ENCODE assay signal across 15 mouse cellular contexts in genomic region chr8:124270504-124270903, GRCm38 (mm10). TPM values are rescaled to one million over a fixed set of nuclear protein-coding genes. Genes with fewer than 3 reads are reported as not detected.
DNase-seq lines count a peak whose midpoint lies in the region; ATAC-seq and TF ChIP-seq lines count a peak whose summit lies in the region.
"Had no signal": no experiment of that assay in that cellular context is flagged by ENCODE, and none has a peak within 500 bp of the region (broad histone marks: within the 10 kb centered on the region; RNA-seq: fewer than 3 reads in every experiment).

No protein-coding gene starts in this region.

- DNase-seq in heart, adult 11 months = peak; percentile 95
- no peak for DNase-seq in heart, adult 8-10 months (ENCODE audit: low spot score)
- no peak for DNase-seq in kidney, adult 9 months
- no peak for DNase-seq in CH12.LX (ENCODE audit: extremely low read depth)
- DNase-seq in urinary bladder, postnatal 14 days (ENCODE audit: low spot score) = no peak
- no peak for DNase-seq in cerebellum, adult 8-10 months
- DNase-seq: adrenal gland, postnatal 14 days; forebrain, postnatal 0 days; gastrocnemius, postnatal 36 days; right cerebral cortex, adult 18-20 months; thymus, adult 2 months had no signal

- 81% methylated on average over 6 of the region's 6 CpGs for WGBS in kidney, embryonic 15.5 days
- WGBS in lung, embryonic 16.5 days = 36% methylated on average over 6 of the region's 6 CpGs

- peaks cover under 1% of the 10 kb centered on the region; the same call in 1 of the 2 replicates for H3K36me3 ChIP-seq in kidney, embryonic 15.5 days
- H3K36me3 ChIP-seq in CH12.LX (replicated peaks in 1 of 2; ENCODE audit: control insufficient read depth in 1 of 2, insufficient read depth in 1 of 2, low read length in 1 of 2) = peaks cover 0 to 25% of the 10 kb centered on the region in 2 experiments
- H3K36me3 ChIP-seq in lung, embryonic 16.5 days (ENCODE audit: control insufficient read depth, insufficient read depth, low read length) = peaks cover under 1% of the 10 kb centered on the region; the same call in 1 of the 2 replicates

- no peak overlapping the region for H3K4me2 ChIP-seq in kidney, embryonic 15.5 days
- H3K4me2 ChIP-seq in CH12.LX (ENCODE audit: insufficient read depth, low read depth, poor library complexity, severe bottlenecking) = no peak overlapping the region
- no peak overlapping the region for H3K4me2 ChIP-seq in lung, embryonic 16.5 days (ENCODE audit: low read depth, low read length)
- H3K4me2 ChIP-seq: intestine, embryonic 15.5 days had no signal

- H3K79me2 ChIP-seq in CH12.LX (replicated peaks; ENCODE audit: control insufficient read depth, extremely low read depth, insufficient read depth, poor library complexity, severe bottlenecking) = peaks cover 3% of the 10 kb centered on the region; the same call in 1 of the 2 replicates

- H3K4me1 ChIP-seq in kidney, embryonic 15.5 days = peaks cover 55% of the 10 kb centered on the region
- H3K4me1 ChIP-seq in CH12.LX (ENCODE audit: control insufficient read depth in 1 of 2, insufficient read depth in 2 of 2) = peaks cover 67 to 94% of the 10 kb centered on the region in 2 experiments
- H3K4me1 ChIP-seq in lung, embryonic 16.5 days (replicated peaks; ENCODE audit: control insufficient read depth, insufficient read depth, low read length) = peaks cover 21% of the 10 kb centered on the region

- no peak for TF ChIP-seq POLR2A in CH12.LX (IDR thresholded peaks at IDR 0.05; ENCODE audit: low read depth, low read length)

- TF ChIP-seq CTCF in CH12.LX (conservative IDR thresholded peaks at IDR 0.05 in 1 of 2, IDR thresholded peaks at IDR 0.05 in 1 of 2; ENCODE audit: low read depth in 2 of 2, low read length in 2 of 2) = no peak

- ATAC-seq in kidney, embryonic 15.5 days (replicated peaks; ENCODE audit: low FRiP score) = no peak
- peak; percentile 96 for ATAC-seq in lung, embryonic 16.5 days (ENCODE audit: low read depth)
- ATAC-seq: forebrain, postnatal 0 days; intestine, embryonic 15.5 days; midbrain, embryonic 16.5 days had no signal

- peak overlapping the region; percentile 71 for H3K27ac ChIP-seq in kidney, embryonic 15.5 days
- peak overlapping the region; percentile 72 for H3K27ac ChIP-seq in CH12.LX (ENCODE audit: insufficient read depth, low read depth)
- H3K27ac ChIP-seq in lung, embryonic 16.5 days (ENCODE audit: low read length) = peak overlapping the region; percentile 60
- H3K27ac ChIP-seq: intestine, embryonic 15.5 days had no signal

- no peaks in the 10 kb centered on the region for H3K27me3 ChIP-seq in kidney, embryonic 15.5 days
- no peaks in the 10 kb centered on the region for H3K27me3 ChIP-seq in CH12.LX (replicated peaks)
- no peaks in the 10 kb centered on the region for H3K27me3 ChIP-seq in lung, embryonic 16.5 days (ENCODE audit: control insufficient read depth, insufficient read depth, low read depth, low read length)
- H3K27me3 ChIP-seq: intestine, embryonic 15.5 days had no signal

- in situ Hi-C loops in CH12.LX (cut with MboI; ENCODE audit: low pct_ligation_motif_present, low pct_unique_long_range_greater_than_20kb, low sequenced_read_pairs) = no loop called here

- no peak overlapping the region for H3K9ac ChIP-seq in kidney, embryonic 15.5 days
- H3K9ac ChIP-seq in CH12.LX (ENCODE audit: insufficient read depth, low read depth) = no peak overlapping the region
- H3K9ac ChIP-seq in lung, embryonic 16.5 days (ENCODE audit: low read length) = no peak overlapping the region
- H3K9ac ChIP-seq: forebrain, postnatal 0 days; intestine, embryonic 15.5 days had no signal

- no peak for TF ChIP-seq RAD21 in CH12.LX (IDR thresholded peaks at IDR 0.05; ENCODE audit: low read depth, low read length)

- no peak overlapping the region for H3K4me3 ChIP-seq in kidney, embryonic 15.5 days (replicated peaks)
- H3K4me3 ChIP-seq in CH12.LX (replicated peaks in 1 of 3; ENCODE audit: low read depth in 2 of 3, low read length in 2 of 3, poor library complexity in 1 of 3) = no peak overlapping the region
- H3K4me3 ChIP-seq in lung, embryonic 16.5 days (ENCODE audit: low read length) = no peak overlapping the region
- H3K4me3 ChIP-seq: intestine, embryonic 15.5 days had no signal

- dilution Hi-C loops in CH12.LX (cut with MboI; ENCODE audit: extremely low pct_ligation_motif_present, extremely low pct_unique_long_range_greater_than_20kb, low sequenced_read_pairs) = no loop called here

- no peak for TF ChIP-seq EP300 in CH12.LX (IDR thresholded peaks at IDR 0.05; ENCODE audit: low read length)

- no peaks in the 10 kb centered on the region for H3K9me3 ChIP-seq in kidney, embryonic 15.5 days (replicated peaks)
- peaks cover 4% of the 10 kb centered on the region for H3K9me3 ChIP-seq in CH12.LX (replicated peaks; ENCODE audit: low read length)
- no peaks in the 10 kb centered on the region for H3K9me3 ChIP-seq in lung, embryonic 16.5 days (ENCODE audit: control insufficient read depth, low read length)
- H3K9me3 ChIP-seq: intestine, embryonic 15.5 days had no signal

TF ChIP-seq in CH12.LX, 34 proteins besides CTCF, POLR2A, EP300 and RAD21:
- TF ChIP-seq BHLHE40 (IDR thresholded peaks at IDR 0.05; ENCODE audit: low read depth, low read length) (no peak), USF1 (IDR thresholded peaks at IDR 0.05; ENCODE audit: low read depth, low read length) (no peak), KAT2A (IDR thresholded peaks at IDR 0.05; ENCODE audit: insufficient replicate concordance, low read length) (no peak), E2F4 (IDR thresholded peaks at IDR 0.05; ENCODE audit: insufficient replicate concordance, low read depth, low read length) (no peak), MYC (IDR thresholded peaks at IDR 0.05; ENCODE audit: low read depth, low read length) (no peak), RCOR1 (conservative IDR thresholded peaks at IDR 0.05; ENCODE audit: low read depth, low read length) (no peak), UBTF (IDR thresholded peaks at IDR 0.05; ENCODE audit: low read depth, low read length) (no peak), USF2 (conservative IDR thresholded peaks at IDR 0.05; ENCODE audit: low read depth, low read length) (no peak)

RNA-seq across cellular contexts. Expression of gene Galnt2, which starts 39.3 kb away (rescaled TPM):
- total RNA-seq in heart, adult 8-10 months (2022) = 10 to 100 TPM; 32.0 to 40.3 (median 33.8) TPM
- 47.6 and 49.0 TPM in 2 replicates for polyA plus RNA-seq in kidney, embryonic 15.5 days (2015; fragmentation: Nextera tagmentation; extraction: Ambion mirVana)
- total RNA-seq in CH12.LX (2012; rRNA removed) (23.6 and 25.9 TPM in 2 replicates), CH12.LX (2014; rRNA removed) (18.6 and 23.2 TPM in 2 replicates)
- polyA plus RNA-seq in CH12.LX (2012; ENCODE audit: insufficient read length, low read depth) = 21.9 and 27.3 TPM in 2 replicates
- polyA plus RNA-seq in lung, embryonic 16.5 days (2015; fragmentation: Nextera tagmentation; extraction: Ambion mirVana) = 36.8 and 46.4 TPM in 2 replicates
